Mouse (Mus musculus) activated CD4-positive, CD25-positive, alpha-beta regulatory T cell, adult 9 weeks (primary cell): Measurements from ENCODE around the gene Nrsn2. TPM values are rescaled to one million over a fixed set of nuclear protein-coding genes. Genes with fewer than 3 reads are reported as not detected.

Experiments used
- polyA plus RNA-seq: library from polyadenylated mRNA; unstranded; fragments of 100-300 nt; shearing (Covaris generic); gene quantifications from one replicate; pipeline ENCODE4 v1.2.1, GENCODE M21; 2017

Gene Nrsn2
- polyA plus RNA-seq, result not detected

GRCm38 (mm10) chr2:152376345-152376741 lies at the start of gene Nrsn2:
TSS of gene Nrsn2 (minus strand) at chr2:152376638.

GRCm38 (mm10) chr2:152415287-152415686 lies 38.8 kb upstream of the Nrsn2 start, which contains the start of gene 6820408C15Rik:
TSS of gene 6820408C15Rik (plus strand) at chr2:152415587.

GRCm38 (mm10) chr2:152414591-152415165 lies 38.2 kb upstream of the Nrsn2 start, which contains the start of gene Zcchc3:
TSS of gene Zcchc3 (minus strand) at chr2:152415027.

GRCm38 (mm10) chr2:152397680-152398435 lies 21.4 kb upstream of the Nrsn2 start, which contains the start of gene Sox12:
TSS of gene Sox12 (minus strand) at chr2:152398063.

GRCm38 (mm10) chr2:152343329-152344213 lies 32.9 kb downstream of the Nrsn2 start, which contains the start of gene Trib3:
TSS of gene Trib3 (minus strand) at chr2:152344032.

GRCm38 (mm10) chr2:152332101-152332825 lies 44.2 kb downstream of the Nrsn2 start, which contains the start of gene Rbck1:
TSS of gene Rbck1 (minus strand) at chr2:152332653.

Other genes with a start within 250 kb of the Nrsn2 start
- not detected for gene Tcf15, start 233.1 kb downstream of the Nrsn2 start, polyA plus RNA-seq
- 63.4 TPM for gene Csnk2a1, start 149.8 kb downstream of the Nrsn2 start, polyA plus RNA-seq
- gene Tbc1d20, start 82.8 kb downstream of the Nrsn2 start, polyA plus RNA-seq, result 39.3 TPM
- gene Rbck1, start 44.0 kb downstream of the Nrsn2 start, polyA plus RNA-seq, result 339 TPM
- 3.7 TPM for gene Trib3, start 32.6 kb downstream of the Nrsn2 start, polyA plus RNA-seq
- 0.06 TPM for gene Sox12, start 21.4 kb upstream of the Nrsn2 start, polyA plus RNA-seq
- 1.2 TPM for gene Zcchc3, start 38.4 kb upstream of the Nrsn2 start, polyA plus RNA-seq
- gene 6820408C15Rik, start 38.9 kb upstream of the Nrsn2 start, polyA plus RNA-seq, result not detected
- gene Defb23, start 88.0 kb upstream of the Nrsn2 start, polyA plus RNA-seq, result not detected
- not detected for gene Defb20, start 100.4 kb upstream of the Nrsn2 start, polyA plus RNA-seq
- not detected for gene Defb22, start 113.5 kb upstream of the Nrsn2 start, polyA plus RNA-seq
- gene Defb26, start 135.1 kb upstream of the Nrsn2 start, polyA plus RNA-seq, result not detected
- gene Defb28, start 141.6 kb upstream of the Nrsn2 start, polyA plus RNA-seq, result not detected
- gene Defb29, start 163.5 kb upstream of the Nrsn2 start, polyA plus RNA-seq, result not detected
- not detected for gene Gm17416, start 192.7 kb upstream of the Nrsn2 start, polyA plus RNA-seq
- gene Defb21, start 196.1 kb upstream of the Nrsn2 start, polyA plus RNA-seq, result not detected
- not detected for gene Defb19, start 203.7 kb upstream of the Nrsn2 start, polyA plus RNA-seq
- not detected for gene Defb45, start 222.8 kb upstream of the Nrsn2 start, polyA plus RNA-seq
- gene Defb36, start 227.7 kb upstream of the Nrsn2 start, polyA plus RNA-seq, result not detected
- gene Defb25, start 246.4 kb upstream of the Nrsn2 start, polyA plus RNA-seq, result not detected